Mouse (Mus musculus) hindbrain, embryonic 16.5 days (tissue): Measurements from ENCODE around the gene Dtx4. TPM values are rescaled to one million over a fixed set of nuclear protein-coding genes. Genes with fewer than 3 reads are reported as not detected.

Experiments
- ATAC-seq: fragments of 200-750 bp; cut with Nextera tagmentation; 2 replicates; pipeline ENCODE4 v1.8.0; 2017; ENCODE audit warnings: moderate TSS enrichment, moderate library complexity
- H3K27ac ChIP-seq: fragments of 300-500 bp; sonication (generic); 2 replicates; pipeline ENCODE4 v1.5.1; 2014; ENCODE audit warnings: low read depth, mild to moderate bottlenecking, control low read depth, low read length, moderate library complexity
- H3K27me3 ChIP-seq: fragments of 300-500 bp; sonication (generic); replicated peaks from 2 replicates; pipeline ENCODE4 v1.6.1; 2014; ENCODE audit warnings: low read length; ENCODE audit not compliant: control insufficient read depth, insufficient read depth
- H3K36me3 ChIP-seq: fragments of 300-500 bp; sonication (generic); 2 replicates; pipeline ENCODE4 v1.6.1; 2014; ENCODE audit warnings: mild to moderate bottlenecking, low read length, moderate library complexity, mixed read lengths; ENCODE audit not compliant: control insufficient read depth, insufficient read depth
- H3K4me1 ChIP-seq: fragments of 300-500 bp; sonication (generic); 2 replicates; pipeline ENCODE4 v1.6.1; 2014; ENCODE audit warnings: low read depth, low read length; ENCODE audit not compliant: control insufficient read depth, insufficient read depth
- H3K4me2 ChIP-seq: fragments of 300-500 bp; sonication (generic); 2 replicates; pipeline ENCODE4 v1.6.1; 2014; ENCODE audit warnings: mild to moderate bottlenecking, low read length, control low read depth, moderate library complexity
- H3K4me3 ChIP-seq: fragments of 300-500 bp; sonication (generic); 2 replicates; pipeline ENCODE4 v1.5.1; 2014; ENCODE audit warnings: mild to moderate bottlenecking, low read length, control low read depth, moderate library complexity
- H3K9ac ChIP-seq: fragments of 300-500 bp; sonication (generic); 2 replicates; pipeline ENCODE4 v1.6.1; 2014; ENCODE audit warnings: low read depth, mild to moderate bottlenecking, control low read depth, low read length, moderate library complexity
- H3K9me3 ChIP-seq: fragments of 300-500 bp; sonication (generic); 2 replicates; pipeline ENCODE4 v1.6.1; 2014; ENCODE audit warnings: mild to moderate bottlenecking, low read length, moderate library complexity; ENCODE audit not compliant: control insufficient read depth
- WGBS: fragments of 180-500 bp; shearing (Covaris S2); extraction: QIAGEN DNeasy Blood & Tissue Kit; methylation state at CpG from one replicate; pipeline ENCODE4 v1.1.7; 2014; 5-methylcytosine and 5-hydroxymethylcytosine counted together
- polyA plus RNA-seq: library from polyadenylated mRNA; unstranded; fragments of >200 nt; fragmentation: Nextera tagmentation; extraction: Ambion mirVana; gene quantifications from 2 replicates; pipeline ENCODE4 v1.2.1, GENCODE M21; 2015

Dtx4 gene
- polyA plus RNA-seq, 1 experiment from 2014 or later: 32.7 TPM

DNA sequence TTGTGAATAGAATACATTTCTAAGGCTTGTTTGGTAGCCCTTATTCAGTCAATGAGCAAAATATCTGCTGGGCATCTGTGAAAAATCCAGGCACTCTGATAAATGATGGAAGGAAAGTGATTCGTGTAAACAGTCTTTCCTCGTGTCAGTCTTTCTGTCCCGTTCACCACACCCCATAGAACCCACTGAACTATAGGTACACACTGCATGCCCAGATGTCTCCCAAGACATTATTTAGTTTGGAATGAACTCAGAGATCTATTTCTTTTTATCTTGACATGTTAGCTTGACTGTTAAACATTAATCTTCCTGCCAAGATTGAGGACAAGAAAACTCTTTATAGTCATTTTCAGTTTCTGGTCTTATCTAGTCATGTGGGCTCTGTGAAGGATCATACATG is 82.9 kb downstream of the Dtx4 start:
- H3K4me3 ChIP-seq: no peak overlapping the region
- no peak overlapping the region for H3K27ac ChIP-seq
- H3K4me1 ChIP-seq: no peaks in the 10 kb centered on the region
- 83% methylated on average over 3 of the region's 3 CpGs for WGBS
- H3K9me3 ChIP-seq: no peaks in the 10 kb centered on the region
- no peaks in the 10 kb centered on the region for H3K36me3 ChIP-seq
- H3K27me3 ChIP-seq: no peaks in the 10 kb centered on the region
- ATAC-seq: no peak
- no peak overlapping the region for H3K9ac ChIP-seq
- no peak overlapping the region for H3K4me2 ChIP-seq

- H3K27me3 ChIP-seq: no peaks in the 10 kb centered on the region
- no peak within 1 kb of the TSS for H3K4me2 ChIP-seq
- no peaks in the 10 kb centered on the region for H3K9me3 ChIP-seq
- no peak within 1 kb of the TSS for H3K4me3 ChIP-seq
- H3K4me1 ChIP-seq: no peaks in the 10 kb centered on the region
- no peaks in the 10 kb centered on the region for H3K36me3 ChIP-seq
- H3K27ac ChIP-seq: no peak within 1 kb of the TSS
- no peak for ATAC-seq
- no peak within 1 kb of the TSS for H3K9ac ChIP-seq
Observed at GRCm38 (mm10) chr19:12417361-12417760, 83.9 kb downstream of the Dtx4 start, which contains the start of gene Olfr1441. Gene Olfr1441 (plus strand): TSS chr19:12417433.

Other genes starting within 250 kb of the Dtx4 start
- not detected in 2 replicates for gene Olfr235, start 240.4 kb downstream of the Dtx4 start, polyA plus RNA-seq
- gene Olfr1434, start 221.6 kb downstream of the Dtx4 start, polyA plus RNA-seq: not detected in 2 replicates
- gene Olfr1436, start 202.3 kb downstream of the Dtx4 start, polyA plus RNA-seq: not detected in 2 replicates
- not detected in 2 replicates for gene Olfr1437, start 176.4 kb downstream of the Dtx4 start, polyA plus RNA-seq
- not detected in 2 replicates for gene Olfr1438-ps1, start 165.5 kb downstream of the Dtx4 start, polyA plus RNA-seq
- not detected in 2 replicates for gene Olfr1440, start 114.2 kb downstream of the Dtx4 start, polyA plus RNA-seq
- gene Olfr1441, start 84.0 kb downstream of the Dtx4 start, polyA plus RNA-seq: not detected in 2 replicates
- gene Pfpl, start 73.5 kb downstream of the Dtx4 start, polyA plus RNA-seq: not detected in 2 replicates
- gene Mpeg1, start 40.7 kb downstream of the Dtx4 start, polyA plus RNA-seq: 0.66 and 0.77 TPM in 2 replicates
- 6.2 and 6.9 TPM in 2 replicates for gene Fam111a, start 44.3 kb upstream of the Dtx4 start, polyA plus RNA-seq
- gene Gm4952, start 98.5 kb upstream of the Dtx4 start, polyA plus RNA-seq: 0.11 and 0.20 TPM in 2 replicates
- not detected in 2 replicates for gene Glyat, start 131.9 kb upstream of the Dtx4 start, polyA plus RNA-seq
- gene Olfr1442, start 169.0 kb upstream of the Dtx4 start, polyA plus RNA-seq: not detected in 2 replicates
- gene Olfr1443, start 176.7 kb upstream of the Dtx4 start, polyA plus RNA-seq: not detected in 2 replicates
- gene Keg1, start 194.3 kb upstream of the Dtx4 start, polyA plus RNA-seq: not detected in 2 replicates